Mouse (Mus musculus) megakaryocyte, embryonic 14.5 days (primary cell): ENCODE results near the gene Atp11b.

ENCODE experiments used
- FLI1 ChIP-seq: IDR thresholded peaks from 2 replicates; pipeline ENCODE4 v1.6.1; 2012; ENCODE audit warnings: low read length, inconsistent platforms, mixed read lengths
- GATA1 ChIP-seq: IDR thresholded peaks from 3 replicates; pipeline ENCODE4 v1.6.1; 2012; ENCODE audit warnings: mixed read lengths, low read length, inconsistent platforms, borderline replicate concordance

- TF ChIP-seq FLI1 (no peak), GATA1 (no peak)
These were observed 25.8 kb downstream of the Atp11b start for GRCm38 (mm10) chr3:35779748-35780147.
